Mouse (Mus musculus): ENCODE results near the gene Ttc21b. TPM values are rescaled to one million over a fixed set of nuclear protein-coding genes. Genes with fewer than 3 reads are reported as not detected.

Ttc21b gene
- total RNA-seq, 2 experiments from 2014 or later, result 10.2 to 10.5 TPM

Other genes starting within 250 kb of the Ttc21b start
- gene Galnt3, start 131.6 kb downstream of the Ttc21b start, total RNA-seq (2021), result 1 to 10 TPM; 3.2 to 4.4 TPM
- gene Scn1a, start 184.2 kb upstream of the Ttc21b start, total RNA-seq (2021), result 10 to 100 TPM; 54.5 to 57.1 TPM

Measured in left cerebral cortex, postnatal 10 days (tissue).